Mouse (Mus musculus): ENCODE data around the gene A530016L24Rik.

- no peak for TF ChIP-seq CTCF (IDR thresholded peaks at IDR 0.05; ENCODE audit: borderline replicate concordance, control insufficient read depth, extremely low read depth, insufficient read depth, low read length, poor library complexity)
- TF ChIP-seq POLR2A (IDR thresholded peaks at IDR 0.05; ENCODE audit: control insufficient read depth, extremely low read depth, insufficient read depth, low read length, poor library complexity), result no peak
These were observed 21.6 kb downstream of the A530016L24Rik start for GRCm38 (mm10) chr12:112510733-112511372.

Data from thymus, adult 2 months (tissue).